Mouse (Mus musculus) G1E (cell line): Measurements from ENCODE around the gene 1700029I15Rik.

Experiments used
- CTCF ChIP-seq: IDR thresholded peaks from 2 replicates; pipeline ENCODE4 v1.5.1; 2012; ENCODE audit warnings: low read depth, low read length, inconsistent platforms, mixed read lengths
- GATA1 ChIP-seq: IDR thresholded peaks from 2 replicates; pipeline ENCODE4 v1.6.1; 2012; ENCODE audit warnings: borderline replicate concordance, low read length, inconsistent platforms, mixed read lengths

GRCm38 (mm10) chr2:92365568-92365967 lies 16.8 kb upstream of the 1700029I15Rik start:
- TF ChIP-seq CTCF = no peak
- TF ChIP-seq GATA1 = no peak
